ENCODE assay signal across 13 mouse cellular contexts in genomic region chr3:95058078-95058477, GRCm38 (mm10). TPM values are rescaled to one million over a fixed set of nuclear protein-coding genes. Genes with fewer than 3 reads are reported as not detected.
A peak's percentile ranks its signal among the peaks of the same experiment; 100 is the strongest.
DNase-seq lines count a peak whose midpoint lies in the region; ATAC-seq lines count a peak whose summit lies in the region.
"Had no signal": no experiment of that assay in that cellular context is flagged by ENCODE, and none has a peak within 500 bp of the region (broad histone marks: within the 10 kb centered on the region; RNA-seq: fewer than 3 reads in every experiment).

No protein-coding gene starts in this region.

- WGBS in kidney, embryonic 16.5 days, result 80% methylated on average over 8 of the region's 8 CpGs
- 50% methylated on average over 8 of the region's 8 CpGs for WGBS in embryonic facial prominence, embryonic 15.5 days

- DNase-seq in kidney, postnatal 10 days, result peak; percentile 36
- peak; percentile 30 for DNase-seq in right cerebral cortex, postnatal 25 days
- no peak for DNase-seq in right cerebral cortex, postnatal 4 days
- DNase-seq in cerebellum, postnatal 10 days, result no peak
- no peak for DNase-seq in adrenal gland, adult 18-20 months (ENCODE audit: low spot score in 2 of 2)
- DNase-seq: adrenal gland, postnatal 10 days; lung, postnatal 14 days had no signal

- no peak overlapping the region for H3K9ac ChIP-seq in kidney, embryonic 16.5 days (replicated peaks; ENCODE audit: low read length)
- no peak overlapping the region for H3K9ac ChIP-seq in embryonic facial prominence, embryonic 15.5 days
- H3K9ac ChIP-seq: kidney, embryonic 15.5 days; liver, embryonic 14.5 days; midbrain, embryonic 13.5 days had no signal

- H3K9me3 ChIP-seq in kidney, embryonic 16.5 days (ENCODE audit: low read length), result no peaks in the 10 kb centered on the region
- H3K9me3 ChIP-seq in embryonic facial prominence, embryonic 15.5 days (replicated peaks), result no peaks in the 10 kb centered on the region
- H3K9me3 ChIP-seq: kidney, embryonic 15.5 days; midbrain, embryonic 13.5 days had no signal

- no peak overlapping the region for H3K27ac ChIP-seq in kidney, embryonic 16.5 days (ENCODE audit: low read length)
- peak overlapping the region; percentile 48; the same call in 1 of the 2 replicates for H3K27ac ChIP-seq in embryonic facial prominence, embryonic 15.5 days (replicated peaks)
- H3K27ac ChIP-seq: hindbrain, postnatal 0 days; kidney, embryonic 15.5 days; liver, embryonic 14.5 days; midbrain, embryonic 13.5 days had no signal

- peaks cover 6% of the 10 kb centered on the region; the same call in 1 of the 2 replicates for H3K4me1 ChIP-seq in kidney, embryonic 16.5 days (ENCODE audit: insufficient read depth, low read length)
- H3K4me1 ChIP-seq in embryonic facial prominence, embryonic 15.5 days, result peaks cover 11% of the 10 kb centered on the region

- no peak overlapping the region for H3K4me2 ChIP-seq in kidney, embryonic 16.5 days (replicated peaks; ENCODE audit: low read depth, low read length)
- H3K4me2 ChIP-seq in embryonic facial prominence, embryonic 15.5 days (replicated peaks), result no peak overlapping the region
- H3K4me2 ChIP-seq: kidney, embryonic 15.5 days; midbrain, embryonic 13.5 days had no signal

- H3K27me3 ChIP-seq in kidney, embryonic 16.5 days (ENCODE audit: insufficient read depth, low read length), result no peaks in the 10 kb centered on the region
- no peaks in the 10 kb centered on the region for H3K27me3 ChIP-seq in embryonic facial prominence, embryonic 15.5 days
- H3K27me3 ChIP-seq: kidney, embryonic 15.5 days; midbrain, embryonic 13.5 days had no signal

- ATAC-seq in kidney, embryonic 16.5 days (ENCODE audit: low FRiP score, low TSS enrichment), result no peak
- ATAC-seq in embryonic facial prominence, embryonic 15.5 days (ENCODE audit: insufficient number of reproducible peaks, low FRiP score, low TSS enrichment, low read depth), result no peak; the same call in 1 of the 2 replicates
- ATAC-seq: hindbrain, postnatal 0 days; midbrain, embryonic 13.5 days had no signal

- H3K4me3 ChIP-seq in kidney, embryonic 16.5 days (ENCODE audit: low read length), result no peak overlapping the region
- H3K4me3 ChIP-seq in embryonic facial prominence, embryonic 15.5 days (replicated peaks), result no peak overlapping the region
- H3K4me3 ChIP-seq: kidney, embryonic 15.5 days; midbrain, embryonic 13.5 days had no signal

- peaks cover 45% of the 10 kb centered on the region for H3K36me3 ChIP-seq in kidney, embryonic 16.5 days (ENCODE audit: insufficient read depth, low read length)
- H3K36me3 ChIP-seq in embryonic facial prominence, embryonic 15.5 days, result peaks cover 48% of the 10 kb centered on the region

RNA-seq across cellular contexts. Expression of gene Psmd4, which starts 15.7 kb away (rescaled TPM):
- polyA plus RNA-seq in kidney, embryonic 16.5 days (2015; fragmentation: Nextera tagmentation; extraction: Ambion mirVana), result 279 and 281 TPM in 2 replicates
- polyA plus RNA-seq in embryonic facial prominence, embryonic 15.5 days (2015; fragmentation: Nextera tagmentation; extraction: Ambion mirVana), result 265 and 267 TPM in 2 replicates
- total RNA-seq in adrenal gland, adult 18-20 months (2021), result 100 to 1,000 TPM; 267 to 274 TPM

RNA-seq across cellular contexts. Expression of gene Zfp687, which starts 42.8 kb away (rescaled TPM):
- 28.8 and 32.9 TPM in 2 replicates for polyA plus RNA-seq in kidney, embryonic 16.5 days (2015; fragmentation: Nextera tagmentation; extraction: Ambion mirVana)
- polyA plus RNA-seq in embryonic facial prominence, embryonic 15.5 days (2015; fragmentation: Nextera tagmentation; extraction: Ambion mirVana), result 21.4 and 25.2 TPM in 2 replicates
- 10 to 100 TPM; 22.7 to 26.1 TPM for total RNA-seq in adrenal gland, adult 18-20 months (2021)

RNA-seq across cellular contexts. Expression of gene Pip5k1a, which starts 48.7 kb away (rescaled TPM):
- 24.0 and 24.7 TPM in 2 replicates for polyA plus RNA-seq in kidney, embryonic 16.5 days (2015; fragmentation: Nextera tagmentation; extraction: Ambion mirVana)
- 22.3 and 23.0 TPM in 2 replicates for polyA plus RNA-seq in embryonic facial prominence, embryonic 15.5 days (2015; fragmentation: Nextera tagmentation; extraction: Ambion mirVana)
- 10 to 100 TPM; 50.9 to 55.4 TPM for total RNA-seq in adrenal gland, adult 18-20 months (2021)

RNA-seq across cellular contexts. Expression of gene Vps72, which starts 52.7 kb away (rescaled TPM):
- 184 and 185 TPM in 2 replicates for polyA plus RNA-seq in kidney, embryonic 16.5 days (2015; fragmentation: Nextera tagmentation; extraction: Ambion mirVana)
- 142 and 162 TPM in 2 replicates for polyA plus RNA-seq in embryonic facial prominence, embryonic 15.5 days (2015; fragmentation: Nextera tagmentation; extraction: Ambion mirVana)
- 10 to 100 TPM; 45.8 to 59.5 TPM for total RNA-seq in adrenal gland, adult 18-20 months (2021)

Comparison
In these comparisons a context has a peak if more than half of its experiments do, and no peak if none do; other contexts are left out.
1. DNase-seq: peak in kidney, postnatal 10 days (single experiment) and right cerebral cortex, postnatal 25 days (single experiment); none in right cerebral cortex, postnatal 4 days (single experiment), cerebellum, postnatal 10 days (0 of 2) and adrenal gland, adult 18-20 months (0 of 2).